Mouse (Mus musculus) liver, embryonic 14.5 days (tissue): ENCODE data around the gene Hoxd11. TPM values are rescaled to one million over a fixed set of nuclear protein-coding genes. Genes with fewer than 3 reads are reported as not detected.
A peak's percentile ranks its signal among the peaks of the same experiment; 100 is the strongest.

ENCODE experiments used
- ATAC-seq: fragments of 200-750 bp; cut with Nextera tagmentation; 2 replicates; pipeline ENCODE4 v1.8.0; 2017; ENCODE audit warnings: moderate number of reproducible peaks, mild to moderate bottlenecking, moderate library complexity; ENCODE audit not compliant: insufficient read depth
- DNase-seq, 3 experiments: peaks; one replicate each; pipeline ENCODE4 v3.0.0-alpha.2; 2012 to 2013; ENCODE audit warnings: low read depth in 3 of 3, low spot score in 3 of 3
- H3K27ac ChIP-seq: fragments of 300-500 bp; sonication (generic); 2 replicates; pipeline ENCODE4 v1.5.1; 2014; ENCODE audit warnings: moderate library complexity, mild to moderate bottlenecking, control low read depth, inconsistent platforms
- H3K27me3 ChIP-seq: fragments of 300-500 bp; sonication (generic); 2 replicates; pipeline ENCODE4 v1.6.1; 2014; ENCODE audit warnings: mild to moderate bottlenecking, low read length, moderate library complexity; ENCODE audit not compliant: control insufficient read depth, insufficient read depth
- H3K36me3 ChIP-seq: fragments of 300-500 bp; sonication (generic); replicated peaks from 2 replicates; pipeline ENCODE4 v1.6.1; 2014; ENCODE audit warnings: low read depth; ENCODE audit not compliant: control insufficient read depth, insufficient read depth
- H3K4me1 ChIP-seq, 2 experiments: fragments of 200-500 bp in 1 of 2; fragments of 300-500 bp in 1 of 2; sonication (generic) in 1 of 2; replicated peaks; 2 replicates each; pipeline ENCODE4 v1.6.1; 2012 to 2014; ENCODE audit warnings: antibody characterized with exemption in 1 of 2, inconsistent platforms in 1 of 2, low read length in 1 of 2; ENCODE audit not compliant: control insufficient read depth in 2 of 2, insufficient read depth in 2 of 2
- H3K4me2 ChIP-seq: fragments of 300-500 bp; sonication (generic); 2 replicates; pipeline ENCODE4 v1.6.1; 2014; ENCODE audit warnings: low read depth, mild to moderate bottlenecking, control low read depth, moderate library complexity
- H3K4me3 ChIP-seq, 2 experiments: fragments of 200-500 bp in 1 of 2; fragments of 300-500 bp in 1 of 2; sonication (generic) in 1 of 2; 2 replicates each; pipeline ENCODE4 v1.5.1; 2012 to 2014; ENCODE audit warnings: low read depth in 2 of 2, low read length in 2 of 2, mild to moderate bottlenecking in 2 of 2, control low read depth in 1 of 2, inconsistent platforms in 1 of 2, moderate library complexity in 1 of 2; ENCODE audit not compliant: insufficient read depth in 1 of 2
- H3K9ac ChIP-seq: fragments of 300-500 bp; sonication (generic); replicated peaks from 2 replicates; pipeline ENCODE4 v1.6.1; 2014; ENCODE audit warnings: mild to moderate bottlenecking, control low read depth, moderate library complexity
- H3K9me3 ChIP-seq: fragments of 300-500 bp; sonication (generic); 2 replicates; pipeline ENCODE4 v1.6.1; 2016; ENCODE audit warnings: low read length, mixed read lengths; ENCODE audit not compliant: control insufficient read depth
- CTCF ChIP-seq: IDR thresholded peaks from 2 replicates; pipeline ENCODE4 v1.5.1; 2016; ENCODE audit warnings: antibody characterized with exemption, low read depth, control low read depth
- EP300 ChIP-seq: IDR thresholded peaks from 2 replicates; pipeline ENCODE4 v1.6.1; 2016; ENCODE audit warnings: antibody characterized with exemption, low read depth
- WGBS: fragments of 180-500 bp; shearing (Covaris S2); extraction: QIAGEN DNeasy Blood & Tissue Kit; methylation state at CpG from one replicate; pipeline ENCODE4 v1.1.7; 2014; ENCODE audit not compliant: insufficient replicate concordance; 5-methylcytosine and 5-hydroxymethylcytosine counted together
- polyA plus RNA-seq, 2 experiments: library from polyadenylated mRNA; depleted of rRNA in 1 of 2; stranded (reverse) in 1 of 2; unstranded in 1 of 2; fragments of >200 nt; fragmentation: Nextera tagmentation in 1 of 2; extraction: Ambion mirVana in 1 of 2; gene quantifications; 2 replicates each; pipeline versions ENCODE4 v1.2.1 to v1.2.3; 2012 to 2014

The Hoxd11 gene
- polyA plus RNA-seq, 2 experiments, result 0.09 TPM; not detected in 1

DNA sequence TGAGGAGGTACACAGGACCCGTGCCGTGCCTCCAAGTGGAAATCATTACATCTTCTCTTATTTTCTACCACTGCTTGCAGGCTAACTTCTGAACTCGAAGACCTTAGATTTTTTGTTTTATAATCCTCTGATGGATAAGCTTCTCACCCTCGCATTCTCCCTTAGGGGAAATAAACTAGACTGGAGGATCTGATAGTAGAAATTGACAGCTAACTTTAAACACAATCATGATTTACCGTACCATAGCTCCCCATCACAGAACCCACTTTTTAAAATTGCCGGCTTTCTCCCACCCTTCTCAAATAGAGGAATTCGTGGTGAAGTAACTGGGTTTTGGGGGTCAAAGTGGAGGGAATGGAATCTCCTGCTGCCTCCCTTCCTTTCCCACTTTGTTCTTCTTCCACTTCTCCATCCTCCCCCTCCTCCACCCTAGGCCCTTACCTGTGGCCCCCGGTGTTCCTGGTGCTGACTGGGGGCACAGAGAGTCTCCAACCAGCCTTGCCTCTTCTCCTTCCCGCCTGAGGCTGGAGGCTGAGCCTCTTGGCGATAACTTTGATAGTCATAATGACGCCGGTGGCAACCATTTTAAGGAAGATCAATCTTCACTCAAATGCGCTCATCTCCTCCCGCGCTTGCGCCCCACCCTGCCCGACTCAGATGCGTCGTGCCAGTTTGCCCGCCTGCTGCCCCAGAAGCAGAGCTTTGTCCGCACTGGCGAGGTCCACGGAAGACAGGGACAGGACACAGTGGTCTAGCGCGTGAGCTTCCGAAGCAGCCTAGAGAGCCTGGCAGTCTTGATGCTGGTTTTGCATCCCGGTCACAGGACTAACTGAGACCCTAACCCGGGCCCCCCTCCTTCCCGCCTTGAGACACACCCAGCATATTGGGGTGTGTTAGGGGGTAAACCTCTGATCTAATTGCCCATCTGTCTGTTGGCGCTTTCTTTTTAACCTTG, 18.7 kb upstream of the Hoxd11 start:
- Histone ChIP-seq H3K4me2 (no peak overlapping the region), H3K27me3 (peaks cover 99% of the 10 kb centered on the region), H3K9ac (no peak overlapping the region), H3K9me3 (no peaks in the 10 kb centered on the region), H3K4me3 (no peak overlapping the region), H3K36me3 (no peaks in the 10 kb centered on the region), H3K4me1 (no peaks in the 10 kb centered on the region), H3K27ac (no peak overlapping the region)
- no peak for TF ChIP-seq CTCF
- 3% methylated on average over 30 of the region's 30 CpGs for WGBS
- DNase-seq (no peak), ATAC-seq (no peak)

DNA sequence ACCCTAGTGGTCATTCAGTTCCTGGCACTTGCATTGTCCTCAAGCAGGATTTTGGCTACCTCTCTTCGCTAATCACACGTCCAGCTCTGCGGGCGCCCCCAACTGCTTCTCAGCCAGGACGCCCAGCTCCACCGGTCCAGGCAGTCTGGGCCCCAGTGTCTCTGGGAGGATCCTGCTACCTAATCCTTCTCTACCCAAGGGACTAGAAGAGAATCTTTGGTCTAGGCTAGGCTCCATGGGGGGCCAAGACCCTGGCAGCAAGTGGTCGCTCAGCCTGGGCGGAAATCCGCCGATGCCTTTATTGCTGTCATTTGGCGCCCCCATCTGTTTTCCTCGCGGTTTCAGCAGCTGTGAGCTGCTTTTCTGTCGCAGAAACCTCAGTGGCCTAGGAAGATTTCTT, 17.7 kb upstream of the Hoxd11 start:
- ATAC-seq (no peak), DNase-seq (no peak)
- Histone ChIP-seq H3K4me1 (no peaks in the 10 kb centered on the region), H3K9ac (no peak overlapping the region), H3K4me2 (no peak overlapping the region), H3K9me3 (no peaks in the 10 kb centered on the region), H3K4me3 (no peak overlapping the region), H3K27me3 (peaks cover 99% of the 10 kb centered on the region), H3K36me3 (no peaks in the 10 kb centered on the region), H3K27ac (no peak overlapping the region)
- 3% methylated on average over 14 of the region's 14 CpGs for WGBS
- peak; percentile 46; the same call in 1 of the 2 replicates for TF ChIP-seq CTCF
- no peak for TF ChIP-seq EP300

DNA sequence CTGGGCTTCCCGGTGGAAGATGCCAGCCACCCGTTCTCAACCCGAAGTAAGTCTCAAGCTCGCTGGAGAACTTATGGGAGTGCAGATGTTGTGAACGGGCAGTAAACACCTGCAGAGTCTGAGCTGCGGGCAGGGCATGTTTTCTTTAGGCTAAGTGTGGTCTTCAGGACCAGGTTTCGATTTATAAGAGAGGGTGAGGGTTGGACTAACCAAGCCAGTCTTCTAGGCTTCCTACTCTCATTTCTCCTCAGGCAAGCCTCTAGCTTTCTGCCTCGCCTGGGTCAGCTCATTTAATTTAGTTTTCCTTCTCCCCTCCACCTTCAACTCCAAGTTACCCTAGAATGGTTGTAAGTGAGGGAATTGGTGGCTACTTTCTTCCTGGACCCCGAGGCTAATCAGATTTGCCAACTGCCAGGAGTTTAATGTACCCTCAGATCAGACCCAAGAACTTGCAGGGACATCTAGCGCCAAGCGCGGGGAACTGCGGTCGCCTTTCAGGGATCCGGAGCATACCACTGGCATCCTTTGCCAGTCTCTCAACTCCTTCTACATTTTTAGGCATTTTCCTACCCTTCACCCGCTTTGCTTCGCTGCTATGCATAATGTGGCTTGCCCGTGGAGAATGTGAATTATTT, 15.9 kb upstream of the Hoxd11 start:
- Histone ChIP-seq H3K4me2 (no peak overlapping the region), H3K4me3 (no peak overlapping the region), H3K27me3 (peaks cover 97% of the 10 kb centered on the region), H3K4me1 (no peaks in the 10 kb centered on the region), H3K9ac (no peak overlapping the region), H3K27ac (no peak overlapping the region), H3K36me3 (no peaks in the 10 kb centered on the region), H3K9me3 (no peaks in the 10 kb centered on the region)
- WGBS, result 3% methylated on average over 18 of the region's 18 CpGs
- TF ChIP-seq CTCF, result peak; percentile 48
- TF ChIP-seq EP300, result no peak
- no peak for DNase-seq
- no peak for ATAC-seq

DNA sequence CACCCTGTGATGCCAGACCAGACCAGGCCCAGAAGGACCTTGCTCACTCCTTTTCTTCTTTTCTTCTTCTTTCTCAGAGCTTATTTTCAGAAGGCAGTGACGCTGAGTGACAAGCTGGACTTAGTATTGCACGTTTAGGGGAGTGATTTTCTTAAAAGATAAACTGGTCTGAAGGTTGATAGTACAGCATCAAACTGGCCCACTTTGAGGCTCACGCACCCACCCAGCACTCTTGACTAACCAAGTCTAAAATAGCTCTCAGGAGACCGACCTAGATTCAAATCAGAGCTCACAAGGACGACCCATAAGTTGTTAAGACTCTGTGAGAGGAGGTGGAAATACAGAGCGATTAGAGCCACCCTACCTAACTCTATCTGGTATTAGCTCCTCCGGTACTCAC, 12.9 kb upstream of the Hoxd11 start:
- H3K9ac ChIP-seq, result no peak overlapping the region
- ATAC-seq (no peak), DNase-seq (no peak)
- H3K4me3 ChIP-seq, result no peak overlapping the region
- no peak overlapping the region for H3K4me2 ChIP-seq
- no peaks in the 10 kb centered on the region for H3K4me1 ChIP-seq
- TF ChIP-seq EP300, result no peak
- no peak for TF ChIP-seq CTCF
- no peak overlapping the region for H3K27ac ChIP-seq
- no peaks in the 10 kb centered on the region for H3K9me3 ChIP-seq
- WGBS, result 2% methylated on average over 7 of the region's 7 CpGs
- H3K36me3 ChIP-seq, result no peaks in the 10 kb centered on the region
- peaks cover 96% of the 10 kb centered on the region for H3K27me3 ChIP-seq

DNA sequence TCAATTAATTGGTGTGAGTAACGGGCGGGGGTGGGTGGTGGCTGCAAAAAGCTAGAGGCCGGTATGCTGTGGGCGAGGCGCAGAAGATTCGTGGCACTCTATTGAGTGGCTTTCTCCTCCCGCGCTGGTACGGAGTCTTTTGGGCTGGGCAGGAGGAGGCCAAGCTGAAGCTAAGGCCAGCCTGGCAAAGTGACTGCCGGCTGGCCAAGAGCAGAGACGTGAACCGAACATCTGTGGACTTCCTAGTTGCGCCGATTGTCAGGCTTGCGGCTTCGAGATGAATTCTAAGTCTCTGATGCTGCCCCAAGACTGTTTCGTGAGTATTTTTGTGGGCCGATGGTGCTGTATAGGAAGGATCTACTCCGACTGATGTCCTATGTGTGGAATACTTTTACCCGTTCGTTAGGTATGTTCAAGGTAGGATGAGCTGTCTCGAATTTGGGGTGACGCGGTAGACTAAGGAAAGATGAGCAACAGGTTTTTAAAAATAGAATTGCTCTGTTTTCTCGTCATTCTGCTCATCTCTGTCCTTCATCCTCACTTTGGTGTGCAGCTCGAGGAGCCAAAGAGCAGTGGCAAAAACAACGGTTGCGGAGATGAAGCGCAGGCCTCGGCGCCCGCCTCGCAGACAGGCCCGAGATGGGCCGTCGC, 12.0 kb upstream of the Hoxd11 start:
- H3K4me3 ChIP-seq, result no peak overlapping the region
- peaks cover 96% of the 10 kb centered on the region for H3K27me3 ChIP-seq
- WGBS, result 3% methylated on average over 36 of the region's 36 CpGs

More for the DNA sequence above, 12.0 kb upstream of the Hoxd11 start:
- H3K36me3 ChIP-seq, result no peaks in the 10 kb centered on the region
- TF ChIP-seq CTCF (no peak), EP300 (no peak)
- no peaks in the 10 kb centered on the region for H3K4me1 ChIP-seq
- H3K9ac ChIP-seq, result no peak overlapping the region
- H3K4me2 ChIP-seq, result no peak overlapping the region
- ATAC-seq (no peak), DNase-seq (no peak)
- no peak overlapping the region for H3K27ac ChIP-seq
- H3K9me3 ChIP-seq, result no peaks in the 10 kb centered on the region
